Mouse (Mus musculus) adipocyte (in vitro differentiated cells): ENCODE measurements around the gene Slc23a2.
A peak's percentile ranks its signal among the peaks of the same experiment; 100 is the strongest.

Source experiments
- DNase-seq: peaks from one replicate; pipeline ENCODE4 v3.0.0-alpha.2; 2016; ENCODE audit warnings: low spot score

Gene Slc23a2

DNA sequence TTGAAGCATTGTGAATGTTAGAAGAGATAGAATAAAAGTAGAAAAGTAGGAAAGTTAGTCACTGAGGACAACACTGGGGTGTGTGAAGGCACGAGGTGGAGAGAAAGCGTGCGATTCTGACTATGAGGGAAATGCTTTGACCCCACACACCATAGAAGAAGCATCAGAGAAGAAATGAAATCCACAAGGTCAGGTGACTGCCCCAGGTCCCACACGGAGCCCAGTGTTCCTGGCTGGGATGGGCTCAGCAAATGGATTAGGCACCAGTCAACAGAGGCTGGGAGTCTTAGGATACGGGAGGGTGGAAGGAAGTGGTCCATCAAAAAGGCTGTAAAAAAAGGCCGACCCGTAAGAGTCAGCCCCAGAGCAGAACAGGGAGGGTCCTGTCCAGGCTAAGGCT lies 124.5 kb downstream of the Slc23a2 start:
- no peak for DNase-seq

DNA sequence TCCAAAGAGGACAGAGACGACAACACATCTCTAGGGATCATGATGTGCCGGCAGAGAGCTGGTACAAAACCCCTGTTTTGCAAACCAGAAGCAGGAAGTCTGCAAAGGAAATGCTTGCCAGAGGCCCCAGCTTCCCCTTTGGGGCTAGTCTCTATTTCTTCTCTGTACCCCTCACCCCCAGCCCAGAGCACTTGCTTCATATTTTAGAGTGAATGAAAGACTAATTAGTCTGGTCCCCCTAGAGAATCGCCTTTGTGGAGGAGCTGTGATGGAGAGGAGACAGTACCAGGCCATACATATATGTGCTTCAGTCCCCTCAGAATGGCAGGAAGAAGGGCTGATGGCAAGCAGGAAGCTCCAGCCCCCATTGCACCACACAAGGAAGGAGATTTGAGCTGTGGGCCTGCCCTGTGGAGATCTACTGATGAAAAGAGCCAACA lies 125.5 kb downstream of the Slc23a2 start:
- DNase-seq: no peak

- DNase-seq: no peak
Observed at GRCm38 (mm10) chr2:132018156-132018555, 126.8 kb downstream of the Slc23a2 start.

GRCm38 (mm10) chr2:132017611-132018010 lies 127.3 kb downstream of the Slc23a2 start:
- DNase-seq: no peak

- DNase-seq: no peak
Observed at GRCm38 (mm10) chr2:132016034-132016433, 128.9 kb downstream of the Slc23a2 start.

- DNase-seq: no peak
Observed at GRCm38 (mm10) chr2:132013152-132013551, 131.8 kb downstream of the Slc23a2 start.

DNA sequence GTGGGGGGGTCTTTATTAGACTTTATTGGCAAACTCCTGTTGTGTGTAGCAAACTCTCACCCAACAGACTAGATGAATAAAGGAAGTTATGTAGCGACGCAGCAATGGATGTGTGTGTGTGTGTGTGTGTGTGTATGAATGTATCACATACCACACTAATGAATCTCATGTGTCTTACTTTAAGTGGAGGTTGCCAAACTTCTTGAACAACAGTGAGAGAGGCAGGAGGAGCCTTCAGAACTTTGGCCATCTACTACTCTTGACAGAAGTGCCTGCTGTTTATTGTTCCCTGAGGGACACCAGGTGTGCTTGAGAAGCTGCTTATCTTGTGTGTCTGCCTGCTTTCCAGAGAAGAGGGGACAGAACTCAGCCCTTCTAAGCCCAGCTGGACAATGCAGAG lies 134.1 kb downstream of the Slc23a2 start:
- DNase-seq: no peak

DNA sequence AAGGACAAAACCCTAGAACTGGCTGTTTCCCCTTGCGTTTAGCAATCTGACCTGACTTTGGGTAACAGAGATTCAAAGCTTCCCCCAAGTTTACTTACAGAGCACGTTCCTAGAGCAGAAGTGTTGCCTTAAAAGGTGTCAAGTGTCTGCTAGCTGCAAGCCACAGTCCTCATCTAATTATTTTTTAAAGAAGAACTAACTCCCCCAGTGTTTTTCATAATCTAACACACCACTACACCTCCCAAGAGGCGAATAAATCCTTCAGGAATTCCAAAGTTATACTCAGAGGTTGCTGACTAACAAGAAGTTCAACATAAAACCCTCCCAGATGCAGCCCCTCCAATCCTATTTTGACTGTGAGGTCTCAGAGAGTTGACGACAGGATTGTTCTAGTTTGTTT lies 136.7 kb downstream of the Slc23a2 start:
- DNase-seq: no peak

DNA sequence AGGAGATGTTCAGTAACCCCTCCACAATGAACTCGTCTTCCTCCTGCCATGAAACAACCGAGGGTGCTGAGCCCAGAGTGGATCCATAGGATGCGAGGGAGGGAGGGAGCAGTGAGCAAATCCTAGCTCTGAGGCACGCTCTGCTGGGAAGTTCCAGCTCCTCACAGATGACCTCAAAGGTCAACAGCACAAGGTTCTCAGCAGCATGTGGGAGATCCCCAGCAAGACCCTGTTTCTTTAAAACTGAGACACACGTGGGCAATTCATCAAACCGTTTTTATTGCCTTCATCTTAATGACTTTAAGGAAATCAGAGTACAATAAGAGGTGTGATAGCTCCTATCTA lies 137.5 kb downstream of the Slc23a2 start:
- DNase-seq: no peak

DNA sequence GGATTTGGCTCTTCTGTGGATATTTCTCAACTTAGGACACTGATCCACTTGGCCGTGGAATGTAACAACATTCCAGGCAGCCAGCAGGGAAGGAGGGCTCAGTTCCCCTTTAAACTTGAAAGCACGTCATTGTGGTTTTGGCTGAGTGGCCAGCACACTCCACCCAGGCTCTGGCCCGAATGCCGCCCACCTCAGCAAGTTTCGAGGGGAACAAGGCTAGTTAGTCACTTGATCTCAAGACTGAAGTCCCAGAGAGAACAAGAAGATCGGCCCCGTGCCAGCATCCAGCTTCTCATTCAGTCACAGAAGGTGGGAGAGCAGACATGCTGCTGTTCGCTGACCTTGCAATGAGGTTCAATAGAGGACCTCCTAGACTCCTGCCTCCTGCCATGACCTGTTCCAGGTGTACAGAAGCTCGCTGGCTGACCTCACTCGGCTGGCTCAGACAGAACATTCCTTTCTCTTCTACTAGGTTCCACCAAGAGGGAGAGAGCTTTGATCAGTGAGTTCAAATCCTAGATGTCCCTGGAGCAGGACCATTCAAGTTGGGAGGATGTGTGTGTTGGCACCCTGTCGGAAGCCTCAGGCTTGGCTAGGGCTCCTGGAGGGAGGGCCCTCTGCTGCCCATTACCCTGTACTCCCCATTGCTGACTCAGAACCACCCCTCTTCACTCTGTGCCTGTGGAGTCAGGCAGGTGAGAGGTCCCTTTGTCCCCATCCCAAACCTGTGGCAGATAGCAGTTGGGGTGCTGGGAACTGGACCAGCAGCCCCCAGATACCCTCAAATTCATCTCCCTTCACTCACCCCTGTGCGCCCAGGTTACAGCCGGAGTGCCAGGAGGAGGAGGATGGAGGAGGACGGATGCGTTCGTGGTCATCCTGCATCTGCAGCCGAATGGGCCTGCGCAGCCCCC lies 138.1 kb downstream of the Slc23a2 start:
- peak; percentile 75 for DNase-seq

GRCm38 (mm10) chr2:132005445-132005844 lies 139.5 kb downstream of the Slc23a2 start:
- DNase-seq: no peak

DNA sequence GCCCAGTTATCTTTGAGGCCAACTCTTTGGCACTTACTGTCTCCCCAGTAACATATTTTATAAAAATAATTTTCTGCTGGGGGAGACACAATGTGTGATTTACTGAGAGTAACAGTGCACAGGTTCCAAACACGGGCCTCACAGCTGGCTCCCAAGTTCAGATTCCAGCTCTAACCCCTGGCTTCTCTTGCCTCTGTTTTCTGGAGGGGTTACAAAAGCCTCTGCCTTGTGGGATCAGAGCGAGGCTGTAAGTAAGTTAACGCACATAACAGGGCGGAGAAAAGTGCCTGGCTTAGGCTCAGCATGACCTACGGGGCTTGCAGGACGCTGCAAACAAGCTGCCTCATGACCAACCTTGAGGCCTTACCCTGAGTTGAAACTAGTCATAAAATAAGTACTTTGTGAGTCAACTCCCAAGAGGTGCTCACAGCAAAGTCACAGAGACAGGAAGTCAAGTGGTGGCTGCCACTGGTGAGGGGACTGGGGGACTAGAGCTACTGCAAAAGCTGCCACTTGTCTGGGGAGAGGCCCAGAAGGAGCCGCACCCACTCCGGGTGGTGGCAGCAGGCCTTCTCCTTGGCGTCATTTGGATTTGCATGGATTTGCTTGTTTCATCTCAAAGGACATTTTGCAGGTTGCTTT lies 140.3 kb downstream of the Slc23a2 start:
- DNase-seq: no peak

DNA sequence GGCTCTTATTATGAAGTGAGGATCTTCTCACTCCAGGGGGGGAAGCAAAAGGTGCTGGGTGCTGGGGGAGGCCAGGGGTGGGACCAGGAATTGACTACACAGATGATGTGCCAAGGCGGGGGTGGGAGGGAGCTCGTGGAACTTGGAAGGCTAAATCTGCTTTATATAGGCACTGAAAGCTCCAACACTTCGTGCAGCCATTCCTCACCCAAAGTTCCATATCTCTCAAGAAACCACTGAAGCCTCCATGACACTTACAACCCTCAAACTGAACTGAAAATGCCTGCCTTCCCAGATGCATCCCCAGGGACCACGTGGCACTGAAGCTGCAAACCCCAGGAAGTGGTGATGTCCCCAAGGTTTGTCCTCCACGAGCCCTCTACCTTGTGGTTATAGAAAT lies 141.0 kb downstream of the Slc23a2 start:
- no peak for DNase-seq
